Mouse (Mus musculus): ENCODE measurements around the gene Glb1.
"Not testable (repeated sequence)": the region's sequence is repeated elsewhere in the genome, so short reads cannot be mapped to it uniquely, and the experiment has no call there.

The Glb1 gene

GRCm38 (mm10) chr9:114400949-114401684 is at the start of gene Glb1, which contains the start of gene Tmppe:
TSS of gene Glb1 (plus strand) at chr9:114401076.
TSS of gene Tmppe (plus strand) at chr9:114401105.
- peak; percentile 81 for DNase-seq (ENCODE audit: low spot score)

GRCm38 (mm10) chr9:114367783-114368470 is 32.9 kb upstream of the Glb1 start:
- DNase-seq (ENCODE audit: low spot score), result peak; percentile 83

GRCm38 (mm10) chr9:114368471-114368858 is 32.4 kb upstream of the Glb1 start:
- DNase-seq (ENCODE audit: low spot score), result no peak

GRCm38 (mm10) chr9:114369389-114369788 is 31.5 kb upstream of the Glb1 start:
- not testable (repeated sequence) for DNase-seq (ENCODE audit: low spot score)

GRCm38 (mm10) chr9:114371717-114372116 is 29.2 kb upstream of the Glb1 start:
- DNase-seq (ENCODE audit: low spot score), result not testable (repeated sequence)

- DNase-seq (ENCODE audit: low spot score), result no peak
These were observed 25.5 kb upstream of the Glb1 start for GRCm38 (mm10) chr9:114375276-114375962.

- DNase-seq (ENCODE audit: low spot score), result no peak
These were observed 23.7 kb upstream of the Glb1 start for GRCm38 (mm10) chr9:114377168-114377567.

GRCm38 (mm10) chr9:114379871-114380270 is 21.0 kb upstream of the Glb1 start:
- DNase-seq (ENCODE audit: low spot score), result no peak

GRCm38 (mm10) chr9:114380881-114381733 is 19.8 kb upstream of the Glb1 start:
- peak; percentile 35 for DNase-seq (ENCODE audit: low spot score)

GRCm38 (mm10) chr9:114382936-114383710 is 17.8 kb upstream of the Glb1 start:
- DNase-seq (ENCODE audit: low spot score), result no peak

GRCm38 (mm10) chr9:114384691-114385090 is 16.2 kb upstream of the Glb1 start:
- no peak for DNase-seq (ENCODE audit: low spot score)

- no peak for DNase-seq (ENCODE audit: low spot score)
These were observed 15.7 kb upstream of the Glb1 start for GRCm38 (mm10) chr9:114385160-114385559.

GRCm38 (mm10) chr9:114387086-114387485 is 13.8 kb upstream of the Glb1 start:
- DNase-seq (ENCODE audit: low spot score), result no peak

- DNase-seq (ENCODE audit: low spot score), result no peak
These were observed 12.6 kb upstream of the Glb1 start for GRCm38 (mm10) chr9:114388288-114388687.

GRCm38 (mm10) chr9:114388701-114389370 is 12.0 kb upstream of the Glb1 start:
- DNase-seq (ENCODE audit: low spot score), result no peak

GRCm38 (mm10) chr9:114389371-114389904 is 11.4 kb upstream of the Glb1 start:
- no peak for DNase-seq (ENCODE audit: low spot score)

- DNase-seq (ENCODE audit: low spot score), result peak; percentile 76
These were observed 10.7 kb upstream of the Glb1 start, which contains the start of gene Crtap for GRCm38 (mm10) chr9:114389905-114390748. TSS of gene Crtap (minus strand) at chr9:114390675.

- DNase-seq (ENCODE audit: low spot score), result no peak
These were observed 10.2 kb upstream of the Glb1 start for GRCm38 (mm10) chr9:114390749-114391075.

GRCm38 (mm10) chr9:114394136-114394535 is 6.7 kb upstream of the Glb1 start:
- DNase-seq (ENCODE audit: low spot score), result not testable (repeated sequence)
